Mouse (Mus musculus): Measurements from ENCODE around the gene Dbndd2.

Gene Dbndd2

GRCm38 (mm10) chr2:164485681-164486257, at the start of gene Dbndd2:
Gene Dbndd2 (plus strand): TSS chr2:164486106.
- ATAC-seq (ENCODE audit: insufficient number of reproducible peaks, low FRiP score, low TSS enrichment): peak; percentile 11

- ATAC-seq (ENCODE audit: insufficient number of reproducible peaks, low FRiP score, low TSS enrichment): no peak
Observed at GRCm38 (mm10) chr2:164436215-164436913, 49.5 kb upstream of the Dbndd2 start.

GRCm38 (mm10) chr2:164436961-164437360, 48.9 kb upstream of the Dbndd2 start:
- ATAC-seq (ENCODE audit: insufficient number of reproducible peaks, low FRiP score, low TSS enrichment): 0 out of 2 replicates have a peak, but pooled peaks have one; percentile 43

- no peak for ATAC-seq (ENCODE audit: insufficient number of reproducible peaks, low FRiP score, low TSS enrichment)
Observed at GRCm38 (mm10) chr2:164437710-164438109, 48.2 kb upstream of the Dbndd2 start.

- ATAC-seq (ENCODE audit: insufficient number of reproducible peaks, low FRiP score, low TSS enrichment): no peak
Observed at GRCm38 (mm10) chr2:164438257-164438656, 47.6 kb upstream of the Dbndd2 start.

GRCm38 (mm10) chr2:164439001-164439421, 46.9 kb upstream of the Dbndd2 start:
- no peak for ATAC-seq (ENCODE audit: insufficient number of reproducible peaks, low FRiP score, low TSS enrichment)

GRCm38 (mm10) chr2:164440314-164440713, 45.6 kb upstream of the Dbndd2 start:
- ATAC-seq (ENCODE audit: insufficient number of reproducible peaks, low FRiP score, low TSS enrichment): no peak

GRCm38 (mm10) chr2:164441155-164441554, 44.8 kb upstream of the Dbndd2 start:
- ATAC-seq (ENCODE audit: insufficient number of reproducible peaks, low FRiP score, low TSS enrichment): no peak

GRCm38 (mm10) chr2:164441731-164442130, 44.2 kb upstream of the Dbndd2 start:
- ATAC-seq (ENCODE audit: insufficient number of reproducible peaks, low FRiP score, low TSS enrichment): no peak

- ATAC-seq (ENCODE audit: insufficient number of reproducible peaks, low FRiP score, low TSS enrichment): no peak
Observed at GRCm38 (mm10) chr2:164442315-164443050, 43.4 kb upstream of the Dbndd2 start.

- ATAC-seq (ENCODE audit: insufficient number of reproducible peaks, low FRiP score, low TSS enrichment): peak; percentile 45; the same call in 1 of the 2 replicates
Observed at GRCm38 (mm10) chr2:164443051-164443437, 42.9 kb upstream of the Dbndd2 start.

GRCm38 (mm10) chr2:164443460-164444000, 42.4 kb upstream of the Dbndd2 start, which contains the start of gene Sdc4:
Gene Sdc4 (minus strand): TSS chr2:164443887.
- no peak for ATAC-seq (ENCODE audit: insufficient number of reproducible peaks, low FRiP score, low TSS enrichment)

- ATAC-seq (ENCODE audit: insufficient number of reproducible peaks, low FRiP score, low TSS enrichment): no peak
Observed at GRCm38 (mm10) chr2:164444701-164445100, 41.2 kb upstream of the Dbndd2 start.

- ATAC-seq (ENCODE audit: insufficient number of reproducible peaks, low FRiP score, low TSS enrichment): no peak
Observed at GRCm38 (mm10) chr2:164445399-164446085, 40.4 kb upstream of the Dbndd2 start.

GRCm38 (mm10) chr2:164446086-164446469, 39.8 kb upstream of the Dbndd2 start:
- no peak for ATAC-seq (ENCODE audit: insufficient number of reproducible peaks, low FRiP score, low TSS enrichment)

- no peak for ATAC-seq (ENCODE audit: insufficient number of reproducible peaks, low FRiP score, low TSS enrichment)
Observed at GRCm38 (mm10) chr2:164448140-164448539, 37.8 kb upstream of the Dbndd2 start.

- ATAC-seq (ENCODE audit: insufficient number of reproducible peaks, low FRiP score, low TSS enrichment): no peak
Observed at GRCm38 (mm10) chr2:164448921-164449320, 37.0 kb upstream of the Dbndd2 start.

- ATAC-seq (ENCODE audit: insufficient number of reproducible peaks, low FRiP score, low TSS enrichment): no peak
Observed at GRCm38 (mm10) chr2:164449341-164450042, 36.4 kb upstream of the Dbndd2 start.

GRCm38 (mm10) chr2:164452000-164452676, 33.8 kb upstream of the Dbndd2 start:
- no peak for ATAC-seq (ENCODE audit: insufficient number of reproducible peaks, low FRiP score, low TSS enrichment)
